In genomic region chr7:3284604-3285003, GRCm38 (mm10) we compare ENCODE assay signal across 19 mouse cellular contexts. TPM values are rescaled to one million over a fixed set of nuclear protein-coding genes. Genes with fewer than 3 reads are reported as not detected.
"Had no signal": no experiment of that assay in that cellular context is flagged by ENCODE, and none has a peak within 500 bp of the region (broad histone marks: within the 10 kb centered on the region; RNA-seq: fewer than 3 reads in every experiment).

No protein-coding gene starts in this region.

- H3K4me3 ChIP-seq: lung, embryonic 15.5 days; megakaryocyte, embryonic 14.5 days; midbrain, embryonic 13.5 days; midbrain, embryonic 15.5 days; myocyte; neural tube, embryonic 13.5 days; neural tube, embryonic 15.5 days had no signal

- H3K27me3 ChIP-seq: lung, embryonic 15.5 days; midbrain, embryonic 13.5 days; midbrain, embryonic 15.5 days; neural tube, embryonic 13.5 days; neural tube, embryonic 15.5 days had no signal

- H3K9me3 ChIP-seq: lung, embryonic 15.5 days; megakaryocyte, embryonic 14.5 days; midbrain, embryonic 13.5 days; midbrain, embryonic 15.5 days; neural tube, embryonic 13.5 days; neural tube, embryonic 15.5 days had no signal

- DNase-seq: lung, adult 2 months; lung, postnatal 14 days; lung, postnatal 36 days; retina, postnatal 1 day; right cerebral cortex, adult 18-20 months; right cerebral cortex, postnatal 25 days; right cerebral cortex, postnatal 4 days; spleen, adult 18-20 months; thymus, adult 18-20 months; thymus, postnatal 14 days; thymus, postnatal 36 days had no signal

- H3K36me3 ChIP-seq: lung, embryonic 15.5 days; midbrain, embryonic 13.5 days; midbrain, embryonic 15.5 days; neural tube, embryonic 13.5 days; neural tube, embryonic 15.5 days had no signal

RNA-seq across cellular contexts. Expression of gene Cacng7, which starts 48.2 kb away (rescaled TPM):
- total RNA-seq: megakaryocyte progenitor cell, adult 5-6 weeks had no signal
